Mouse (Mus musculus) neural tube, embryonic 13.5 days (tissue): ENCODE measurements around the gene Itsn1. TPM values are rescaled to one million over a fixed set of nuclear protein-coding genes. Genes with fewer than 3 reads are reported as not detected.

Experiments used
- ATAC-seq: fragments of 200-750 bp; cut with Nextera tagmentation; 2 replicates; pipeline ENCODE4 v1.8.0; 2017; ENCODE audit warnings: low read depth, mild to moderate bottlenecking, moderate TSS enrichment, moderate library complexity
- H3K27ac ChIP-seq: fragments of 300-500 bp; sonication (generic); replicated peaks from 2 replicates; pipeline ENCODE4 v1.5.1; 2015; ENCODE audit warnings: moderate library complexity, mild to moderate bottlenecking, inconsistent platforms
- H3K27me3 ChIP-seq: fragments of 300-500 bp; sonication (generic); 2 replicates; pipeline ENCODE4 v1.6.1; 2015; ENCODE audit warnings: mild to moderate bottlenecking, inconsistent platforms
- H3K36me3 ChIP-seq: fragments of 300-500 bp; sonication (generic); 2 replicates; pipeline ENCODE4 v1.6.1; 2015; ENCODE audit warnings: mild to moderate bottlenecking, inconsistent platforms
- H3K4me1 ChIP-seq: fragments of 300-500 bp; sonication (generic); replicated peaks from 2 replicates; pipeline ENCODE4 v1.6.1; 2015; ENCODE audit warnings: inconsistent platforms
- H3K4me2 ChIP-seq: fragments of 300-500 bp; sonication (generic); 2 replicates; pipeline ENCODE4 v1.6.1; 2015; ENCODE audit warnings: inconsistent platforms, mild to moderate bottlenecking, moderate library complexity
- H3K4me3 ChIP-seq: fragments of 300-500 bp; sonication (generic); 2 replicates; pipeline ENCODE4 v1.5.1; 2015; ENCODE audit warnings: mild to moderate bottlenecking, inconsistent platforms
- H3K9ac ChIP-seq: fragments of 300-500 bp; sonication (generic); 2 replicates; pipeline ENCODE4 v1.6.1; 2015; ENCODE audit warnings: moderate library complexity, mild to moderate bottlenecking, inconsistent platforms
- H3K9me3 ChIP-seq: fragments of 300-500 bp; sonication (generic); 2 replicates; pipeline ENCODE4 v1.6.1; 2016; ENCODE audit warnings: inconsistent platforms
- WGBS: fragments of 180-500 bp; shearing (Covaris S2); methylation state at CpG from one replicate; pipeline ENCODE4 v1.1.7; 2015; 5-methylcytosine and 5-hydroxymethylcytosine counted together
- polyA plus RNA-seq: library from polyadenylated mRNA; unstranded; fragments of >200 nt; fragmentation: Nextera tagmentation; extraction: Ambion mirVana; gene quantifications from 2 replicates; pipeline ENCODE4 v1.2.1, GENCODE M21; 2015

Itsn1 gene
- polyA plus RNA-seq, 1 experiment from 2014 or later = 60.4 TPM

GRCm38 (mm10) chr16:91826893-91827292 lies 97.8 kb downstream of the Itsn1 start:
- Histone ChIP-seq H3K4me3 (no peak overlapping the region), H3K36me3 (peaks cover 60% of the 10 kb centered on the region), H3K27me3 (no peaks in the 10 kb centered on the region), H3K27ac (no peak overlapping the region; the same call in 1 of the 2 replicates), H3K9me3 (no peaks in the 10 kb centered on the region), H3K4me1 (peaks cover 28% of the 10 kb centered on the region), H3K4me2 (no peak overlapping the region), H3K9ac (no peak overlapping the region)
- no peak for ATAC-seq
- WGBS = 30% methylated on average over 2 of the region's 2 CpGs

GRCm38 (mm10) chr16:91827456-91827855 lies 98.4 kb downstream of the Itsn1 start:
- H3K27ac ChIP-seq = no peak overlapping the region
- no peak overlapping the region for H3K4me3 ChIP-seq
- H3K4me1 ChIP-seq = peaks cover 28% of the 10 kb centered on the region
- no peak overlapping the region for H3K9ac ChIP-seq
- no peaks in the 10 kb centered on the region for H3K27me3 ChIP-seq
- no peak for ATAC-seq
- no peaks in the 10 kb centered on the region for H3K9me3 ChIP-seq
- H3K36me3 ChIP-seq = peaks cover 57% of the 10 kb centered on the region
- no peak overlapping the region for H3K4me2 ChIP-seq
- WGBS = 50% methylated on average over 5 of the region's 5 CpGs

- 78% methylated on average over 7 of the region's 7 CpGs for WGBS
- Histone ChIP-seq H3K27me3 (no peaks in the 10 kb centered on the region), H3K36me3 (peaks cover 50% of the 10 kb centered on the region), H3K9me3 (no peaks in the 10 kb centered on the region), H3K4me1 (peaks cover 28% of the 10 kb centered on the region), H3K4me3 (no peak overlapping the region), H3K9ac (no peak overlapping the region), H3K27ac (no peak overlapping the region), H3K4me2 (no peak overlapping the region)
- ATAC-seq = no peak
Observed at GRCm38 (mm10) chr16:91828160-91828559, 99.1 kb downstream of the Itsn1 start.

DNA sequence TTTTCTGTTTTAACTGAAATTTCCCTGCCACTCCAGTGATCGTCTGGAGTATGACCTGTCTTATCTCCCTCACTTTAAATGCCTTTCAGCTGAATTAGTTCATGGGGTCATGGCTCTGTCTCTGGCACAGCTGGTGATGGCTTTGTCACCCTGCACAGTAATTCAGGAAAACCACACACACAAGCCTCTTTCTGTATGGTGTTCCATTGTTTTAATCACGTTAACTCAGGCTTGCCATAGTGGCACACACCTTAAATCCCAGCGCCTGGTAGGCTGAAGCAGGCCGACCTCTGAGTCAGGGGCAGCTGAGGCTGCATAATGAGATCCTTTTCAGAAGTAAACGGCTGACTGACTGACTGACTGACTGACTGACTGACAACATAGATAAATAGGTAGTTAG lies 99.5 kb downstream of the Itsn1 start:
- no peak for ATAC-seq

GRCm38 (mm10) chr16:91829121-91829520 lies 100.0 kb downstream of the Itsn1 start:
- Histone ChIP-seq H3K9me3 (no peaks in the 10 kb centered on the region), H3K4me1 (peaks cover 28% of the 10 kb centered on the region), H3K4me3 (no peak overlapping the region), H3K36me3 (peaks cover 48% of the 10 kb centered on the region), H3K27ac (peak overlapping the region; percentile 64; the same call in 1 of the 2 replicates), H3K27me3 (no peaks in the 10 kb centered on the region), H3K9ac (peak overlapping the region; percentile 12; the same call in 1 of the 2 replicates), H3K4me2 (no peak overlapping the region)
- whole genome bisulfite sequencing = 79% methylated on average over 5 of the region's 5 CpGs
- ATAC-seq = no peak

More for the DNA sequence above, 99.5 kb downstream of the Itsn1 start:
- Histone ChIP-seq H3K36me3 (peaks cover 48% of the 10 kb centered on the region), H3K4me2 (no peak overlapping the region), H3K27me3 (no peaks in the 10 kb centered on the region), H3K4me3 (no peak overlapping the region), H3K9ac (no peak overlapping the region), H3K4me1 (peaks cover 28% of the 10 kb centered on the region), H3K27ac (no peak overlapping the region), H3K9me3 (no peaks in the 10 kb centered on the region)
- WGBS = 60% methylated on average over 5 of the region's 5 CpGs

DNA sequence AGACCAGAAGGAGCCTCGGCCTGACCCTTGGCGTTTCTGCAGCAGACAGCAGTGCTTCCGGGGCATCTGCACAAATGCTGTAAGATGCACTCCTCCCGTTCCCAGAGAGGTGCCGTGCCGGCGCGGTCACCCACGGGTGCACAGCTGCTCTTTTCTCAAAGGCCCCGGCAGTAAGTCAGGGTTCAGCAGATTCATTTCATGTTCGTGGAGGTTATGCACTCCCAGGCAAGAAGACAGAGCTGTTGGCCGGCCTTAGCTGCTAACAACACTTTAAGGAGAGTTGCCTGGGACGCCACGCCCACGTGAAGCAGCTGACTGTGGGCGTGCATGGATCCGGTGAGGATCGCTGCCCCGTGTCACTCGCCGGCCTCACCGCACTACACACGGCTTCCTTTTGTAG lies 101.2 kb downstream of the Itsn1 start:
- H3K9me3 ChIP-seq = no peaks in the 10 kb centered on the region
- no peaks in the 10 kb centered on the region for H3K27me3 ChIP-seq
- peaks cover 48% of the 10 kb centered on the region for H3K36me3 ChIP-seq
- ATAC-seq = no peak
- no peak overlapping the region for H3K4me3 ChIP-seq
- no peak overlapping the region; the same call in 1 of the 2 replicates for H3K4me2 ChIP-seq
- peak overlapping the region; percentile 64 for H3K27ac ChIP-seq
- no peak overlapping the region for H3K9ac ChIP-seq
- 58% methylated on average over 23 of the region's 23 CpGs for WGBS
- H3K4me1 ChIP-seq = peaks cover 38% of the 10 kb centered on the region

- no peak overlapping the region for H3K9ac ChIP-seq
- H3K27ac ChIP-seq = no peak overlapping the region
- WGBS = 83% methylated on average over 5 of the region's 5 CpGs
- no peaks in the 10 kb centered on the region for H3K27me3 ChIP-seq
- peaks cover 52% of the 10 kb centered on the region for H3K4me1 ChIP-seq
- H3K4me2 ChIP-seq = no peak overlapping the region
- no peak for ATAC-seq
- H3K9me3 ChIP-seq = no peaks in the 10 kb centered on the region
- H3K36me3 ChIP-seq = peaks cover 41% of the 10 kb centered on the region
- H3K4me3 ChIP-seq = no peak overlapping the region
Observed at GRCm38 (mm10) chr16:91833121-91833520, 104.0 kb downstream of the Itsn1 start.

- WGBS = 47% methylated on average over 2 of the region's 2 CpGs
- peaks cover 55% of the 10 kb centered on the region for H3K4me1 ChIP-seq
- H3K4me3 ChIP-seq = no peak overlapping the region
- no peak overlapping the region for H3K9ac ChIP-seq
- ATAC-seq = no peak
- H3K27ac ChIP-seq = no peak overlapping the region
- no peaks in the 10 kb centered on the region for H3K9me3 ChIP-seq
- no peaks in the 10 kb centered on the region for H3K27me3 ChIP-seq
- H3K36me3 ChIP-seq = peaks cover 40% of the 10 kb centered on the region
- H3K4me2 ChIP-seq = no peak overlapping the region
Observed at GRCm38 (mm10) chr16:91833558-91833957, 104.5 kb downstream of the Itsn1 start.

DNA sequence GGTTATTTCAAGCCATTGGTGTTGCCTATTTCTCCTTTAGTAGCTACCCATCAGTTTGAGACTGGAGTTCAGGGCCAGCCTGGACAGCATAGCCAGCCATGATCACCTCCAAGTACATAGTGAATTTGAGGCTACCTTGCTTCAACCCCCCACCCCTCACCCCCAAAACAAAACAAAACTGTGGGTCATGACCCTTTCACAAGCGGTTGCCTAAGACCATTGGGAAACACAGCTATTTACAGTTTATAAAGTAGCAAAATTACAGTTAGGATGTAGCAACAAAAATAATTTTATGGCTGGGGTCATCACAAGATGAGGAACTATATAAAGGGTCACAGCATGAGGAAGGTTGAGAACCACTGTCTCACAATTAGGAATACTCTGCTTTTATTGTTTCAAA lies 104.9 kb downstream of the Itsn1 start:
- Histone ChIP-seq H3K36me3 (peaks cover 37% of the 10 kb centered on the region), H3K4me2 (no peak overlapping the region), H3K4me3 (no peak overlapping the region), H3K27me3 (no peaks in the 10 kb centered on the region), H3K27ac (no peak overlapping the region), H3K9ac (no peak overlapping the region), H3K9me3 (no peaks in the 10 kb centered on the region), H3K4me1 (peaks cover 59% of the 10 kb centered on the region)
- ATAC-seq = no peak
- WGBS = 73% methylated on average over 1 of the region's 1 CpGs

DNA sequence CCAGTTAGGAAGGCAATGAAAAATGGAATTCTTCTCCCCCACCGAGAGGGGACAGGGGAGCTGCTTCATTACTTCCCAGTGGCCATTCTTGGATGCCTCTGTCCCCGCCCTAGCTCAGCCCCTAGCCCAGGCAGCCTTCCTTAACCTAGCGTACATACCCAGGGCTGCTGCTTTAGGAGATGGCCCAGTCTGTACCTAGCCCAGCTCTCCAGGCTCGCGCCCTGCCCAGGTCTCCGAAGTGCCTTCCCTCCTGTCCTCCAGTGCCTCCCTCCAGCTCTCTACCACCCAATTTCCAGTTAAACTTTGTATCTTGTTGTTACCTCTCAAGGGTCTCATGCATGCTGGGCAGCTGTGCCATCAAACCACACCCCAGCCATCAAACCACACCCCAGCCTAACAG lies 106.7 kb downstream of the Itsn1 start:
- peaks cover 38% of the 10 kb centered on the region for H3K36me3 ChIP-seq
- 0 out of 2 replicates have a peak, but pooled peaks have one; percentile 34 for ATAC-seq
- WGBS = 61% methylated on average over 6 of the region's 6 CpGs
- H3K9me3 ChIP-seq = no peaks in the 10 kb centered on the region
- 0 out of 2 replicates have a peak overlapping the region, but pooled peaks have one; percentile 8 for H3K9ac ChIP-seq
- no peak overlapping the region for H3K4me2 ChIP-seq
- no peak overlapping the region for H3K4me3 ChIP-seq
- peak overlapping the region; percentile 88 for H3K27ac ChIP-seq
- H3K27me3 ChIP-seq = no peaks in the 10 kb centered on the region
- H3K4me1 ChIP-seq = peaks cover 57% of the 10 kb centered on the region

- no peak overlapping the region for H3K4me3 ChIP-seq
- H3K9ac ChIP-seq = peak overlapping the region; percentile 45; the same call in 1 of the 2 replicates
- 27% methylated on average over 18 of the region's 18 CpGs for WGBS
- H3K27me3 ChIP-seq = no peaks in the 10 kb centered on the region
- H3K9me3 ChIP-seq = no peaks in the 10 kb centered on the region
- H3K4me1 ChIP-seq = peaks cover 57% of the 10 kb centered on the region
- H3K36me3 ChIP-seq = peaks cover 39% of the 10 kb centered on the region
- H3K4me2 ChIP-seq = peak overlapping the region; percentile 20
- H3K27ac ChIP-seq = peak overlapping the region; percentile 88
- ATAC-seq = peak; percentile 78
Observed at GRCm38 (mm10) chr16:91836592-91837557, 107.8 kb downstream of the Itsn1 start.

DNA sequence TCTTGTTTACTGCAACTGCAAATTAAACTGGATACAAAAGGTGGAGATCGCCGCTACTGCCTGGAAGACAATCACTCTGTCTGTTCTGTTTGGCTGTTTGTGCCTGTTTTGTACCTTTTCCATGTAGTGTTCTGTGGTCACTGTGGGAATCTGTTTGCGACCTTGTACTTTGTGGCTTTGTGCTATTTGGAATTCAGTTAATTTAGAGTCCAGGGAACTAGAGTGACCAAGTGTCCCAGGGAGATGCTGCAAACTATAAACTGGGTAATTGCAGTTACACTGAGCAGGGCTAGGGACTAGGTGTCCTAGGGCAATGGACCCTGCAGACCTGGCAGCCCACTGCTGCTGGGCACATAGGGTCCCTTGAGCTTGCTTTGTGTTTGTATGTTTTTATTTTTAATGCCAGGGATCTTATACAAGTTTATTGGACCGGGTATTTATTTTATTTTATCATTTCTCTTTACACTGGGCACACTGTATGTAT lies 108.5 kb downstream of the Itsn1 start:
- H3K4me3 ChIP-seq = no peak overlapping the region
- peaks cover 57% of the 10 kb centered on the region for H3K4me1 ChIP-seq
- H3K9me3 ChIP-seq = no peaks in the 10 kb centered on the region
- WGBS = 45% methylated on average over 4 of the region's 4 CpGs
- H3K27me3 ChIP-seq = no peaks in the 10 kb centered on the region
- H3K9ac ChIP-seq = 0 out of 2 replicates have a peak overlapping the region, but pooled peaks have one; percentile 45
- 0 out of 2 replicates have a peak overlapping the region, but pooled peaks have one; percentile 20 for H3K4me2 ChIP-seq
- ATAC-seq = peak; percentile 48; the same call in 1 of the 2 replicates
- H3K27ac ChIP-seq = peak overlapping the region; percentile 88
- peaks cover 41% of the 10 kb centered on the region for H3K36me3 ChIP-seq
